Mouse (Mus musculus) neural tube, embryonic 11.5 days (tissue): ENCODE data around the gene Spata21. TPM values are rescaled to one million over a fixed set of nuclear protein-coding genes. Genes with fewer than 3 reads are reported as not detected.
A peak's percentile ranks its signal among the peaks of the same experiment; 100 is the strongest.
"Not testable (repeated sequence)": the region's sequence is repeated elsewhere in the genome, so short reads cannot be mapped to it uniquely, and the experiment has no call there.

Experiments used
- ATAC-seq: fragments of 200-750 bp; cut with Nextera tagmentation; 2 replicates; pipeline ENCODE4 v1.8.0; 2017; ENCODE audit warnings: moderate number of reproducible peaks, mild to moderate bottlenecking, moderate TSS enrichment, moderate library complexity; ENCODE audit not compliant: insufficient read depth, low FRiP score, low TSS enrichment
- DNase-seq: peaks from one replicate; pipeline ENCODE4 v3.0.0-alpha.2; 2015; ENCODE audit warnings: low spot score
- H3K27ac ChIP-seq: fragments of 300-500 bp; sonication (generic); 2 replicates; pipeline ENCODE4 v1.5.1; 2014; ENCODE audit warnings: low read depth, mild to moderate bottlenecking, low read length
- H3K27me3 ChIP-seq: fragments of 300-500 bp; sonication (generic); 2 replicates; pipeline ENCODE4 v1.6.1; 2014; ENCODE audit warnings: mild to moderate bottlenecking, low read length, mixed read lengths; ENCODE audit not compliant: control insufficient read depth, insufficient read depth
- H3K36me3 ChIP-seq: fragments of 300-500 bp; sonication (generic); 2 replicates; pipeline ENCODE4 v1.6.1; 2014; ENCODE audit warnings: mild to moderate bottlenecking, low read length, moderate library complexity, mixed read lengths; ENCODE audit not compliant: control insufficient read depth, insufficient read depth
- H3K4me1 ChIP-seq: fragments of 300-500 bp; sonication (generic); 2 replicates; pipeline ENCODE4 v1.6.1; 2014; ENCODE audit warnings: low read length, mixed read lengths; ENCODE audit not compliant: control insufficient read depth, insufficient read depth
- H3K4me2 ChIP-seq: fragments of 300-500 bp; sonication (generic); 2 replicates; pipeline ENCODE4 v1.6.1; 2014; ENCODE audit warnings: low read depth, mild to moderate bottlenecking, moderate library complexity
- H3K4me3 ChIP-seq: fragments of 300-500 bp; sonication (generic); 2 replicates; pipeline ENCODE4 v1.5.1; 2014; ENCODE audit warnings: low read depth, low read length
- H3K9ac ChIP-seq: fragments of 300-500 bp; sonication (generic); 2 replicates; pipeline ENCODE4 v1.6.1; 2014; ENCODE audit warnings: mild to moderate bottlenecking, low read length
- H3K9me3 ChIP-seq: fragments of 300-500 bp; sonication (generic); 2 replicates; pipeline ENCODE4 v1.6.1; 2016; ENCODE audit warnings: low read length; ENCODE audit not compliant: control insufficient read depth
- WGBS: fragments of 180-500 bp; shearing (Covaris S2); extraction: QIAGEN DNeasy Blood & Tissue Kit; methylation state at CpG from one replicate; pipeline ENCODE4 v1.1.7; 2014; 5-methylcytosine and 5-hydroxymethylcytosine counted together
- polyA plus RNA-seq: library from polyadenylated mRNA; unstranded; fragments of >200 nt; fragmentation: Nextera tagmentation; extraction: Ambion mirVana; gene quantifications from 2 replicates; pipeline ENCODE4 v1.2.1, GENCODE M21; 2014

Gene Spata21
- polyA plus RNA-seq, 1 experiment from 2014 or later = not detected

DNA sequence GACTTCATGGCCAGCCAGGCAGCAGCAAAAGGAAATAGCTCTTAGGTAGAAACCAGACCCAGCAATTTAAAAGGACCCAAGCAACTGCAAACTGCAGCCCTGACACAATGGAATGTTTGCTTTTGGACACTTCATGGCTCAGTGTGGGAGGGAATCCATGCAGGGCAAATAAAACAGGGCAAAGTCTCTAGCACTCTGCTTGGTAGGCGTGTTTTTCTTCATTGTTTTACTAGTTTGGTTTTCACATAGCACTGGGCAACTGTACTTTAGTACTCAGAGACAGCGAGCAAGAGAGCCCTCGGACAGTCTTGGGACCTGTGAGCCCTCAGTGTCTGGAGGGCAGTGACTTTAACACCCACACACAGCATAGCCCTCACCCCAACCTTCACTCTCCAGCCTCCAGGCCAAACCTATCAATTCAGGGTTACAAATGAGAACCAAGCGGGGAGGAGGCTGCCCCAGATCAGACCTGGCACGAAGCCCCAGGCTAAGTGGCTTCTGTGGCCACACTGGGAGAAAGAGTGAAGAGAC, 43.5 kb downstream of the Spata21 start:
- Histone ChIP-seq H3K9ac (peak overlapping the region; percentile 29; the same call in 1 of the 2 replicates), H3K4me2 (no peak overlapping the region), H3K27ac (no peak overlapping the region), H3K4me1 (peaks cover 36% of the 10 kb centered on the region), H3K36me3 (peaks cover 2% of the 10 kb centered on the region; the same call in 1 of the 2 replicates), H3K27me3 (no peaks in the 10 kb centered on the region), H3K9me3 (no peaks in the 10 kb centered on the region), H3K4me3 (no peak overlapping the region)
- DNase-seq (no peak), ATAC-seq (no peak)
- 49% methylated on average over 5 of the region's 5 CpGs for WGBS

DNA sequence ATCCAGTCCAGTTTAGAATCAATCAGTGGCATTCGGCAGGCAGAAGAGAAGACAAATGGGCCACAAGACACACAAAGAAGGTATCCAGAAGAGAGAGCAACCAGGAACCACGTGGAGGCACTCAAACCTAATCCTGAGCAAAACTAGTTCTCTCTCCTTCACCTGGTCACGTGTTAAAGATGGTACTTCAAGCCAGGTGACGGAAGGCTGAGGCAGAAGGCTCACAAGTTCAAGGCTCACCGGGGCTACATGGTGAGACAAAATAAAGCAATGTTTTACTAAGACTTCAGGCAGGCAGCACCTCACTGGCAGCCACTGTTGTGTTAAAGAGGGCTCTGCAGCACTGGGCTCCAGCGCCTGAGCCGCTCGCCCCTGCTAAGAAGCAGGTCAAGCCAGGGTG, 44.1 kb downstream of the Spata21 start:
- Histone ChIP-seq H3K4me2 (no peak overlapping the region), H3K9ac (peak overlapping the region; percentile 29; the same call in 1 of the 2 replicates), H3K4me1 (peaks cover 41% of the 10 kb centered on the region), H3K4me3 (no peak overlapping the region), H3K9me3 (no peaks in the 10 kb centered on the region), H3K36me3 (peaks cover 2% of the 10 kb centered on the region; the same call in 1 of the 2 replicates), H3K27me3 (no peaks in the 10 kb centered on the region), H3K27ac (no peak overlapping the region)
- DNase-seq (no peak), ATAC-seq (no peak)
- WGBS = 58% methylated on average over 8 of the region's 8 CpGs

- Histone ChIP-seq H3K27me3 (no peaks in the 10 kb centered on the region), H3K9me3 (no peaks in the 10 kb centered on the region), H3K27ac (no peak overlapping the region), H3K4me1 (peaks cover 44% of the 10 kb centered on the region), H3K9ac (no peak overlapping the region), H3K4me2 (no peak overlapping the region), H3K4me3 (no peak overlapping the region), H3K36me3 (peaks cover 2% of the 10 kb centered on the region; the same call in 1 of the 2 replicates)
- DNase-seq (no peak), ATAC-seq (no peak)
- WGBS = 74% methylated on average over 8 of the region's 8 CpGs
Observed at GRCm38 (mm10) chr4:141133227-141133626, 45.1 kb downstream of the Spata21 start.

- Histone ChIP-seq H3K36me3 (peaks cover 2% of the 10 kb centered on the region; the same call in 1 of the 2 replicates), H3K9ac (peak overlapping the region; percentile 14; the same call in 1 of the 2 replicates), H3K27me3 (no peaks in the 10 kb centered on the region), H3K9me3 (no peaks in the 10 kb centered on the region), H3K4me3 (no peak overlapping the region), H3K4me1 (peaks cover 48% of the 10 kb centered on the region), H3K4me2 (no peak overlapping the region), H3K27ac (peak overlapping the region; percentile 62)
- ATAC-seq (no peak), DNase-seq (no peak)
- 29% methylated on average over 8 of the region's 8 CpGs for WGBS
Observed at GRCm38 (mm10) chr4:141134031-141134441, 45.9 kb downstream of the Spata21 start.

- H3K4me1 ChIP-seq = peaks cover 48% of the 10 kb centered on the region
- H3K36me3 ChIP-seq = peaks cover 2% of the 10 kb centered on the region; the same call in 1 of the 2 replicates
- no peak overlapping the region for H3K9ac ChIP-seq
- WGBS = 86% methylated on average over 20 of the region's 20 CpGs
- ATAC-seq (no peak), DNase-seq (no peak)
- peak overlapping the region; percentile 4; the same call in 1 of the 2 replicates for H3K4me2 ChIP-seq
- H3K27ac ChIP-seq = peak overlapping the region; percentile 62
- H3K9me3 ChIP-seq = no peaks in the 10 kb centered on the region
- no peaks in the 10 kb centered on the region for H3K27me3 ChIP-seq
- no peak overlapping the region for H3K4me3 ChIP-seq
Observed at GRCm38 (mm10) chr4:141134751-141135530, 46.8 kb downstream of the Spata21 start.

- no peak overlapping the region for H3K4me2 ChIP-seq
- H3K4me1 ChIP-seq = peaks cover 48% of the 10 kb centered on the region
- no peak overlapping the region for H3K4me3 ChIP-seq
- no peak for DNase-seq
- 70% methylated on average over 7 of the region's 7 CpGs for WGBS
- no peaks in the 10 kb centered on the region for H3K9me3 ChIP-seq
- H3K27me3 ChIP-seq = no peaks in the 10 kb centered on the region
- H3K36me3 ChIP-seq = peaks cover 2% of the 10 kb centered on the region; the same call in 1 of the 2 replicates
- H3K9ac ChIP-seq = no peak overlapping the region
- no peak for ATAC-seq
- no peak overlapping the region for H3K27ac ChIP-seq
Observed at GRCm38 (mm10) chr4:141136126-141136525, 48.0 kb downstream of the Spata21 start.

DNA sequence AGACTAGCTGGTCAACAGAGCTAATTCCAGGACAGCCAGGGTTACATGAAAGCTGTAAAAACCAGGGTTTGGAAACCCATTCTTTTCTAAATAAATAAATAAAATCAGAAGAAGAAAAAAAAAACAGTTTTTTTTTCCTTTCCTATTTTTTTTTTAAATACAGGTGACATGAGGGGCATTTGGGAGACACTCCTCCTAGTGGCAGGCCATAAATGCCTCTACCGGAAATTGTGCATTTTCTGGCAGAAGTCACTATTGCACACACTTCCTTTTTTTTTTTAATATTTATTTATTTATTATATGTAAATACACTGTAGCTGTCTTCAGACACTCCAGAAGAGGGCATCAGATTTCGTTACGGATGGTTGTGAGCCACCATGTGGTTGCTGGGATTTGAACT, 49.6 kb downstream of the Spata21 start:
- not testable (repeated sequence) for H3K27ac ChIP-seq, H3K27me3 ChIP-seq, H3K4me3 ChIP-seq, H3K9me3 ChIP-seq, H3K9ac ChIP-seq, H3K36me3 ChIP-seq, ATAC-seq, DNase-seq, H3K4me2 ChIP-seq
- H3K4me1 ChIP-seq = peaks cover 38% of the 10 kb centered on the region
- WGBS = 85% methylated on average over 3 of the region's 3 CpGs

- Histone ChIP-seq H3K4me3 (peak overlapping the region; percentile 92), H3K27me3 (no peaks in the 10 kb centered on the region), H3K36me3 (no peaks in the 10 kb centered on the region), H3K9me3 (no peaks in the 10 kb centered on the region), H3K9ac (peak overlapping the region; percentile 75), H3K4me1 (peaks cover 34% of the 10 kb centered on the region), H3K4me2 (peak overlapping the region; percentile 89), H3K27ac (peak overlapping the region; percentile 84)
- ATAC-seq (0 out of 2 replicates have a peak, but pooled peaks have one; percentile 14), DNase-seq (no peak)
- 5% methylated on average over 29 of the region's 29 CpGs for WGBS
Observed at GRCm38 (mm10) chr4:141138425-141139115, 50.4 kb downstream of the Spata21 start.
